Mouse (Mus musculus): Measurements from ENCODE around the gene Olfr1504. TPM values are rescaled to one million over a fixed set of nuclear protein-coding genes. Genes with fewer than 3 reads are reported as not detected.
"Not testable (repeated sequence)": the region's sequence is repeated elsewhere in the genome, so short reads cannot be mapped to it uniquely, and the experiment has no call there.

Gene Olfr1504
- not detected for total RNA-seq (2021)
- long read RNA-seq, result 0 reads

DNA sequence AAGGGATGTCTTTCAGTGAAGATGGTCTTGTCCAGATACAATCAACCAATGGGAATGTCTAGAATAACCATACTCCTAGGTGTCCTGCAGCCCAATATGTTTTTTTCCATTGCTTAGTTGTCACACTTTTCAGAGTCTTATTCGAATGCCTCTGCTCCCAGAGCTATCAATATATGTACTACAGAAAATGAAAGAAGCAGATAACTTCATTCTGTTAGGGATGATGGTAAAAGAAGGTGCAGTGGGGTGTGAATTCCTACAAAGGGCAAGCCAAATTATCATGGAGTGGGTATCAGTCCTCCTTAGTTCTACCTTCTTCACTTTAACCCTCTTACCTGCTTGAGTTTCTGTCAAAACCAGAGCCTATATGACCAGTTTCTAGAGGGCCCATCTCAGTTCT, at the start of gene Olfr1504:
Olfr1504 (minus strand) TSS at position 101 of the 400 bp plus-strand sequence.
- no peak for DNase-seq (ENCODE audit: low spot score in 2 of 2)

DNA sequence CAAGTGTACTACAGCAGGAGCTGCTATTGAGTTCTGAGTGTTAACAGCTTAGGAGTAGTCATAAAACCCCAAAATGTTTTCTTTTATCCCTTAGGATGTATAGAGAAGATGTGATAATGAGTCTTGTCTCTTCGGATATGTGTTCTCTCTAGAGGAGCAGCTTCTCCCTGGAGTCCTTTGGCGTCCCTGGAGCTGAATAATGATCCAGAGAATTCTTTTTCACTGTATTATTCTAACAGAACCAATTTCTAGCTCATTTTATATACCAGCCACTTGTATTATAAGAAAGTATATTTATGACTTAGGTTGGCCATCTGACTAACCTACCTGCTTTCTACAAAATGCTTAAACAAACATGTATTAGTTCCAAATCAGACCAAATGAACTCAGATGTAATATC, 15.5 kb upstream of the Olfr1504 start, which contains the start of gene Olfr1505:
Olfr1505 (plus strand) TSS at position 301 of the 400 bp plus-strand sequence.
- DNase-seq (ENCODE audit: low spot score in 2 of 2), result no peak

DNA sequence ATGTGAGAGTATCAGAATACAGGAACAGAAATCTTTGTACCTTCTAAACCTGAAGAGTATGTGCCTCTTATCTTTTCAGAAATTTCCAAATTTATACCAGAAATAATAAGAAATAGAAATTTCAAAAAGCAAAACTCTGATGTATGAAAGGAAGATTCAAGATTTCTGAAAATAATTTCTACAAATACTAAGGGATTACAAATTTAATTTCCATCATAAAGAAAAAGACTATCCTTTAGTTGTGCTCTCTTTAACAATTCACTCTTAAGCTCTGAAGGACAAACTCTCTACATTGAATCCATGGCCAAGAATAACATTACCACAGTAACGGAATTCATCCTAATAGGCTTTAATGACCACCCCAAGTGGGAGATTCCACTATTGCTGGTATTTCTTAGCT, 36.2 kb downstream of the Olfr1504 start, which contains the start of gene Olfr1502:
Olfr1502 (plus strand) TSS at position 301 of the 400 bp plus-strand sequence.
- DNase-seq (ENCODE audit: low spot score in 2 of 2), result no peak

DNA sequence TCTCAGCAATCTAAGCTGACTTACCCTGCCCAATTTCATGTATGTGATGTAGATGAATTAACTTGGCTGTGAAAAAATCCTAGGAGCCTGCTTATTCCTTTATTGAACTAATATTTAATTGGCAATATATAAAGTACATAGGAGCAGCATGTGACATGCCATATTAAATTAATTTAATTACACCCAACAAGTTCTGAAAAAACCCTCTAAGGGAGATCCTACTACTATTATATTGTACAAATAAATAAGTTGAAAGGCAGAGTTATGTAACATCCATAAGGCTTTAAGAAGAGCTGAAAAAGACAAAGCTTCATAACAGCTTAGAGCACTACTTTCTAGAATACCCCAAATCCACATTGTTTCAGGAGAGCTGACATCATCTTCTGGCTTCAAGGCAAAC, 47.1 kb downstream of the Olfr1504 start, which contains the start of gene Olfr1501:
Olfr1501 (minus strand) TSS at position 101 of the 400 bp plus-strand sequence.
- DNase-seq (ENCODE audit: low spot score in 2 of 2), result not testable (repeated sequence)

Other genes starting within 250 kb of the Olfr1504 start
- gene Olfr1490, start 246.8 kb downstream of the Olfr1504 start, total RNA-seq (2021), result not detected
- not detected for gene Olfr1491, start 200.7 kb downstream of the Olfr1504 start, total RNA-seq (2021)
- not detected for gene Olfr1493-ps1, start 174.7 kb downstream of the Olfr1504 start, total RNA-seq (2021)
- gene Olfr1494, start 158.2 kb downstream of the Olfr1504 start, total RNA-seq (2021), result not detected
- not detected for gene Olfr1495, start 133.3 kb downstream of the Olfr1504 start, total RNA-seq (2021)
- not detected for gene Olfr1496, start 120.0 kb downstream of the Olfr1504 start, total RNA-seq (2021)
- not detected for gene Olfr1497, start 99.7 kb downstream of the Olfr1504 start, total RNA-seq (2021)
- gene Olfr1499, start 78.5 kb downstream of the Olfr1504 start, total RNA-seq (2021), result not detected
- not detected for gene Olfr1500, start 67.4 kb downstream of the Olfr1504 start, total RNA-seq (2021)
- gene Olfr1501, start 47.2 kb downstream of the Olfr1504 start, total RNA-seq (2021), result not detected
- gene Olfr1502, start 36.1 kb downstream of the Olfr1504 start, total RNA-seq (2021), result not detected
- not detected for gene Olfr1505, start 15.6 kb upstream of the Olfr1504 start, total RNA-seq (2021)